38 mouse cellular contexts compared by ENCODE assay signal in the genomic region with DNA sequence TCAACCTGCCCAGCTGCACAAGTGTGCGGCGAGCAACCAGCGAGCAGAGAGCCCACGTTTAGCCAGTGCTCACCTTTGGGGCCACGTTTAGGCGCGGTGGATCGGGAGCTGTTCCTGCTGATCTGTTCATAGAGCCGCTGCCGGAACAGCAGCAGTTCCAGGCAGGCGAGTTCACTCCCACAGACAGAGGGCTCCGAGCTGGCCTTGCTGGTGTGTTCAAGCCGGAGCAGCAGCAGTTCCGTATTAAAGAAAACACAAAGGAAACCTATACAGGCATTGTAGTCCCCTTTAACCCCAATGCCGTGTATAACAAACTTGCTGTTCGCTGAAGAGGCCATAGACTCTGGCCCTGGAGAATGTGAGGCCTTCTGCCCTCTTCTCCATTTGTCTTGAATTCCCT. TPM values are rescaled to one million over a fixed set of nuclear protein-coding genes. Genes with fewer than 3 reads are reported as not detected.
"Had no signal": no experiment of that assay in that cellular context is flagged by ENCODE, and none has a peak within 500 bp of the region (broad histone marks: within the 10 kb centered on the region; RNA-seq: fewer than 3 reads in every experiment).

No protein-coding gene starts in this region.

- ATAC-seq: hindbrain, embryonic 16.5 days; inflammation-experienced regulatory T-cells, adult 6 months; intestine, embryonic 15.5 days; intestine, postnatal 0 days; liver, postnatal 0 days had no signal

- H3K9me3 ChIP-seq: heart, embryonic 13.5 days; heart, embryonic 15.5 days; hindbrain, embryonic 10.5 days; hindbrain, embryonic 12.5 days; intestine, embryonic 15.5 days; limb, embryonic 10.5 days; limb, embryonic 12.5 days; liver, embryonic 13.5 days; liver, embryonic 15.5 days had no signal

- H3K4me3 ChIP-seq: gastrocnemius, adult 2 months; heart, adult 2 months; heart, embryonic 13.5 days; heart, embryonic 15.5 days; hindbrain, embryonic 10.5 days; hindbrain, embryonic 12.5 days; intestine, embryonic 15.5 days; layer of hippocampus, adult 2 months; left cerebral cortex, adult 2 months; limb, embryonic 10.5 days; limb, embryonic 12.5 days; liver, embryonic 13.5 days; liver, embryonic 15.5 days had no signal

- H3K36me3 ChIP-seq: heart, embryonic 13.5 days; heart, embryonic 15.5 days; hindbrain, embryonic 10.5 days; hindbrain, embryonic 12.5 days; intestine, embryonic 15.5 days; limb, embryonic 10.5 days; limb, embryonic 12.5 days; liver, embryonic 13.5 days; liver, embryonic 15.5 days had no signal

- DNase-seq: gastrocnemius, adult 2 months; gastrocnemius, postnatal 10 days; gastrocnemius, postnatal 25 days; heart, adult 2 months; heart, postnatal 14 days; heart, postnatal 4 days; kidney, adult 18-20 months; kidney, adult 8-10 months; kidney, postnatal 10 days; kidney, postnatal 25 days; kidney, postnatal 4 days; liver; liver, embryonic 13.5 days; liver, postnatal 0 days had no signal

- H3K4me1 ChIP-seq: heart, embryonic 13.5 days; heart, embryonic 15.5 days; intestine, embryonic 15.5 days; limb, embryonic 12.5 days had no signal

- H3K9ac ChIP-seq: heart, embryonic 13.5 days; heart, embryonic 15.5 days; hindbrain, embryonic 12.5 days; hindbrain, embryonic 14.5 days; intestine, embryonic 15.5 days; limb, embryonic 12.5 days; liver, embryonic 13.5 days; liver, embryonic 15.5 days; liver, postnatal 0 days had no signal

- H3K27ac ChIP-seq: gastrocnemius, adult 2 months; heart, adult 2 months; heart, embryonic 13.5 days; heart, embryonic 15.5 days; hindbrain, embryonic 10.5 days; hindbrain, embryonic 12.5 days; hindbrain, embryonic 14.5 days; intestine, embryonic 15.5 days; layer of hippocampus, adult 2 months; left cerebral cortex, adult 2 months; limb, embryonic 10.5 days; limb, embryonic 12.5 days; liver, embryonic 13.5 days; liver, embryonic 15.5 days had no signal

- H3K27me3 ChIP-seq: heart, embryonic 13.5 days; heart, embryonic 15.5 days; hindbrain, embryonic 12.5 days; intestine, embryonic 15.5 days; limb, embryonic 12.5 days; liver, embryonic 13.5 days; liver, embryonic 15.5 days had no signal

- H3K4me2 ChIP-seq: heart, embryonic 11.5 days; heart, embryonic 13.5 days; heart, embryonic 15.5 days; hindbrain, embryonic 12.5 days; hindbrain, embryonic 14.5 days; intestine, embryonic 15.5 days; limb, embryonic 12.5 days; liver, embryonic 15.5 days had no signal

RNA-seq across cellular contexts. Expression of a gene that starts 29.7 kb away (rescaled TPM):
- total RNA-seq: gastrocnemius, adult 2 months; gastrocnemius, postnatal 10 days; gastrocnemius, postnatal 25 days; gastrocnemius, postnatal 4 days; granulocyte monocyte progenitor cell, adult 5-6 weeks; layer of hippocampus, adult 2 months; layer of hippocampus, postnatal 10 days; layer of hippocampus, postnatal 25 days; left cerebral cortex, adult 2 months; left cerebral cortex, postnatal 14 days; left cerebral cortex, postnatal 36 days had no signal
- polyA plus RNA-seq: heart, embryonic 13.5 days; heart, embryonic 15.5 days; hindbrain, embryonic 10.5 days; hindbrain, embryonic 12.5 days; hindbrain, embryonic 16.5 days; inflammation-experienced regulatory T-cells, adult 6 months; intestine, embryonic 15.5 days; intestine, postnatal 0 days; kidney, embryonic 14.5 days; kidney, embryonic 16.5 days; limb, embryonic 10.5 days; limb, embryonic 12.5 days; limb, embryonic 14.5 days; liver, embryonic 13.5 days; liver, embryonic 15.5 days; liver, postnatal 0 days had no signal
